Mouse (Mus musculus): ENCODE results near the gene Nploc4. TPM values are rescaled to one million over a fixed set of nuclear protein-coding genes. Genes with fewer than 3 reads are reported as not detected.

The Nploc4 gene
- total RNA-seq, 2 experiments from 2014 or later: 85.2 to 95.8 TPM

DNA sequence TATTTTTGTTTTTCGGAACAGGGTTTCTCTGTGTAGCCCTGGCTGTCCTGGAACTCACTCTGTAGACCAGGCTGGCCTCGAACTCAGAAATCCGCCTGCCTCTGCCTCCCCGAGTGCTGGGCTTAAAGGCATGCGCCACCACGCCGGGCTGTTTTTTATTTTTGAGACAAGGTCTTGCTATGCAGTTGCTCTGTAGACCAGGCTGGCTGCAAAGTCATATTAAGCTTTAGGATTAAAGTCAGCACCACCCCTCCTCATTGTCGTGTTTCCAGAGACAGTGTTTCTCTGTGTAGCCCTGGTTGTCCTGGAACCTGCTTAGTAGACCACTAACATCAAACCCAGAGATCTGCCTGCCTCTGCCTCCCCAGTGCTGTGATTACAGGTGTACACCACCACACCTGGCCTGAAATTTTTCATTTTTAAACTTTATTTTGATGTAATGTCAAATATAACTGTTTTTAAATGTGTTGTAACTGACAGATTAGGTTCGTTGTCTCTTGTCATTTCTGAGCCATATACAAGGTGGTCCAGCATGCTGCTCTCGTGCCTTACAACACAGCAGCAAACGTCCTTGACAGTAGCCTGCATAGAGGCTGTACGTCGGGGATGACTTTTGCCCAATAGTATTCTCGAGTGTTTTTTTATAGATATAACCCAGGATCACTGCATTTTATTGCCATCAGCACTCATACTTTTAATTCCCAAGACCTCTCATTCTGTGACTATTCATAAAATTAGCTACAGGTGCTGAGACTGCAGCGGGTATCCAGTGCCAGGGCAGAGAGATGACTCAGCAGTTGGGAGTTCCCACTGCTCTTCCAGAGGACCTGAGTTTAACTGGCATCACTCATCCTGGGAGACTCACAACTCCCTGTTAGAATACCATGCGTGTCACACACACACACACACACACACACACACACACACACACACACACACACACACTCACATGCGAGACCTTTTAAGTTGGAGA lies 82.9 kb downstream of the Nploc4 start:
- peak; percentile 10 to 22 for DNase-seq (ENCODE audit: low spot score in 2 of 2)

DNA sequence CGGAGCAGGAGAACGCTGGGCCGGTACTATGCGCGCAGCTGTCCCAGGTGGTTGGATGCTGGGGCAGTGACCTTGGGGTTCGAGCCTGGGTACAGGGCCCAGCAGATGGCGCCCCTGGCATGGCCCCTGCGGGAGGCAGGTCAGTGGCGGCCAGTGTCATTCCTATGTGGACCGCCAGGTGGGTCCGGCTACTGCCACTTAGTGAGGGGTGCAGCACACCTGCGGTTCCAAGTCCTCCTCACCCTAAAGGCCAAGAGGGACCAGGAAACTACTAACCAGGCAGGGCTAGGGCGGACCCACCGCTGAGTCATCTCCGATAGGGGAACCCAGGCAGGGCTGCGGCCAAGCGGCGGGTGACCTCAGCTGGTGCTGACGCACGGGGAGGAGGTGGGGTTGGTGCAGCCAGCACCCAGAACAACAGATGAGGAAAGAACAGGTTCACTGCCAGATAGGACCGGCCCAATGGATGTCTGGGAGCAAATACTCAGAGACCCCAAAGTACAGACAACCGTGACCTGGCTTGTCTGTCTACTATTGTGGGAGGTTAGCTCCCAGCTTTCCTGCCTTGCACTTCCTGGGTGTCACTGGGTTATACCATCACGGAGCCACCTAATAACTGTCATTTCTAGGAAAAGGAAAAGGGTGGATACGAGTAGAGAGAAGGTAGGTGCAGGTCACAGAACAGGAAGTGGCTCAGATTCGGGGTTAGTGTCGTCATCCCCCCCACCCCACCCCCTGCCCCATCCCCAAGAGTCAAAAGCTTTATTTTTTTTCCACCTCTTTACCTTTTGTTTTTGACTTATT lies 83.8 kb downstream of the Nploc4 start:
- peak; percentile 76 to 81 for DNase-seq (ENCODE audit: low spot score in 2 of 2)

- peak; percentile 23 to 44 for DNase-seq (ENCODE audit: low spot score in 2 of 2)
These were observed 84.8 kb downstream of the Nploc4 start for GRCm38 (mm10) chr11:120352571-120353290.

DNA sequence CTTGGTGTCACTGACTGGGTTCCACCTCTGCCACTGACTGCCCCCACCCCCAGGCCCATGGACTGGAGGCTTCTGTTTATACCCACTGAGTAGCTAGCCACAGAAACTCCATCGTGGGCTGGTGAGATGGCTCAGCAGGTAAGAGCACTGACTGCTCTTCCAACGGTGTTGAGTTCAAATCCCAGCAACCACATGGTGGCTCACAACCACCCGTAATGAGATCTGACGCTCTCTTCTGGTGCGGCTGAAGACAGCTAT lies 85.5 kb downstream of the Nploc4 start:
- peak in 1 of 2 experiments; percentile 6 for DNase-seq (ENCODE audit: low spot score in 2 of 2)

GRCm38 (mm10) chr11:120351250-120352092 lies 86.0 kb downstream of the Nploc4 start:
- peak; percentile 13 to 31 for DNase-seq (ENCODE audit: low spot score in 2 of 2)

DNA sequence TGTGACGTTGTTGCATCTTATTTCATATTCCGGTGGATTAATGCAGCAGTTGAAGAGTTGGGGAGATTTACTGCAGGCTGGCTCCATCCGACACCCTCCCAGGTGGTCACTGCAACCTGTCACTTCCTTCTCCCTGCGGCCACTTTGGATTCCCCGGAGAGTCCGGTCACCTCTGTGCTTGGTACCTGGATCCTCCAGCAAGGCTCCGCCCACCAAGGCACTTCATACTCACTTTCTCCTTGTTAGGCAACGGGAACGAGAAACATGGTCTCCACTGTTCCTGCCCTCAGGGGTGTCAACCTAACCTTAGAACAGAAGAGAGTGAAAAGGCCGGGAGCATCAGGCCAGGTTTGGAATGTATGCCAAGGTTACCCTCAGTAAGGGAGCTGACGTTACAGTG lies 86.8 kb downstream of the Nploc4 start:
- DNase-seq (ENCODE audit: low spot score in 2 of 2): peak; percentile 38 to 44

- DNase-seq (ENCODE audit: low spot score in 2 of 2): peak; percentile 85 to 88
These were observed 87.4 kb downstream of the Nploc4 start for GRCm38 (mm10) chr11:120349986-120350702.

GRCm38 (mm10) chr11:120349371-120349985 lies 88.0 kb downstream of the Nploc4 start:
- DNase-seq (ENCODE audit: low spot score in 2 of 2): peak; percentile 56 to 59

- DNase-seq (ENCODE audit: low spot score in 2 of 2): peak; percentile 59 to 66
These were observed 88.7 kb downstream of the Nploc4 start for GRCm38 (mm10) chr11:120348684-120349370.

- DNase-seq (ENCODE audit: low spot score in 2 of 2): peak; percentile 87
These were observed 89.5 kb downstream of the Nploc4 start, which contains the start of gene Actg1 for GRCm38 (mm10) chr11:120347791-120348683. Actg1 (minus strand) TSS chr11:120348542.

- peak in 1 of 2 experiments; percentile 22 for DNase-seq (ENCODE audit: low spot score in 2 of 2)
These were observed 90.2 kb downstream of the Nploc4 start for GRCm38 (mm10) chr11:120347301-120347700.

- DNase-seq (ENCODE audit: low spot score in 2 of 2): peak in 1 of 2 experiments; percentile 27
These were observed 91.0 kb downstream of the Nploc4 start for GRCm38 (mm10) chr11:120346383-120347034.

- DNase-seq (ENCODE audit: low spot score in 2 of 2): peak in 1 of 2 experiments; percentile 22
These were observed 92.3 kb downstream of the Nploc4 start for GRCm38 (mm10) chr11:120345067-120345681.

GRCm38 (mm10) chr11:120344310-120344920 lies 93.1 kb downstream of the Nploc4 start:
- peak in 1 of 2 experiments; percentile 21 for DNase-seq (ENCODE audit: low spot score in 2 of 2)

- DNase-seq (ENCODE audit: low spot score in 2 of 2): peak in 1 of 2 experiments; percentile 18
These were observed 93.8 kb downstream of the Nploc4 start for GRCm38 (mm10) chr11:120343519-120344309.
